Mouse (Mus musculus) myocyte (in vitro differentiated cells): Measurements from ENCODE around the gene Calhm3. TPM values are rescaled to one million over a fixed set of nuclear protein-coding genes. Genes with fewer than 3 reads are reported as not detected.

ENCODE experiments used
- H3K27me3 ChIP-seq: one replicate; pipeline ENCODE4 v1.6.1; 2011; ENCODE audit not compliant: control insufficient read depth, insufficient read depth, insufficient read length
- H3K36me3 ChIP-seq: one replicate; pipeline ENCODE4 v1.6.1; 2011; ENCODE audit not compliant: control insufficient read depth, insufficient read depth
- H3K4me2 ChIP-seq: one replicate; pipeline ENCODE4 v1.6.1; 2011; ENCODE audit warnings: low read depth, control low read depth
- H3K4me3 ChIP-seq: one replicate; pipeline ENCODE4 v1.5.1; 2011; ENCODE audit warnings: mild to moderate bottlenecking, control low read depth, moderate library complexity
- H3K79me2 ChIP-seq: one replicate; pipeline ENCODE4 v1.6.1; 2011; ENCODE audit not compliant: control insufficient read depth, insufficient read depth
- H3ac ChIP-seq: one replicate; pipeline ENCODE4 v1.6.1; 2011; ENCODE audit not compliant: control insufficient read depth, insufficient read length
- CEBPB ChIP-seq: IDR thresholded peaks from 2 replicates; pipeline ENCODE4 v1.6.1; 2011; ENCODE audit warnings: mild to moderate bottlenecking, moderate library complexity; ENCODE audit not compliant: poor library complexity, insufficient read depth, severe bottlenecking
- E2F4 ChIP-seq: IDR thresholded peaks from one replicate; pipeline ENCODE4 v1.6.1; 2011; ENCODE audit warnings: mild to moderate bottlenecking, control low read depth, moderate library complexity; ENCODE audit not compliant: insufficient read depth
- MAX ChIP-seq: IDR thresholded peaks from one replicate; pipeline ENCODE4 v1.6.1; 2011; ENCODE audit warnings: low read depth, mild to moderate bottlenecking, control low read depth
- MYOD1 ChIP-seq, 3 experiments: IDR thresholded peaks; one replicate each; pipeline ENCODE4 v1.6.1; 2011; ENCODE audit warnings: control low read depth in 2 of 3, low read depth in 2 of 3, mild to moderate bottlenecking in 2 of 3, moderate library complexity in 1 of 3; ENCODE audit not compliant: insufficient read length in 2 of 3, control insufficient read depth in 1 of 3
- MYOG ChIP-seq, 3 experiments: IDR thresholded peaks; one replicate each; pipeline ENCODE4 v1.6.1; 2011; ENCODE audit warnings: control low read depth in 2 of 3, low read depth in 2 of 3, mild to moderate bottlenecking in 2 of 3; ENCODE audit not compliant: insufficient read length in 2 of 3, control insufficient read depth in 1 of 3, insufficient read depth in 1 of 3
- POLR2A ChIP-seq: IDR thresholded peaks from one replicate; pipeline ENCODE4 v1.6.1; 2011; ENCODE audit warnings: low read depth, mild to moderate bottlenecking, control low read depth, moderate library complexity; ENCODE audit not compliant: insufficient read length
- POLR2AphosphoS2 ChIP-seq: IDR thresholded peaks from one replicate; pipeline ENCODE4 v1.6.1; 2011; ENCODE audit warnings: low read depth, control low read depth; ENCODE audit not compliant: insufficient read length
- REST ChIP-seq: IDR thresholded peaks from one replicate; pipeline ENCODE4 v1.6.1; 2011; ENCODE audit warnings: mild to moderate bottlenecking, control low read depth, moderate library complexity; ENCODE audit not compliant: insufficient read depth, insufficient read length
- SRF ChIP-seq: IDR thresholded peaks from one replicate; pipeline ENCODE4 v1.6.1; 2011; ENCODE audit warnings: low read depth; ENCODE audit not compliant: control insufficient read depth, insufficient read length
- TCF12 ChIP-seq: IDR thresholded peaks from one replicate; pipeline ENCODE4 v1.6.1; 2011; ENCODE audit warnings: mild to moderate bottlenecking, control low read depth; ENCODE audit not compliant: poor library complexity, insufficient read depth, severe bottlenecking
- TCF3 ChIP-seq: IDR thresholded peaks from one replicate; pipeline ENCODE4 v1.6.1; 2011; ENCODE audit warnings: low read depth, control low read depth; ENCODE audit not compliant: insufficient read length
- USF1 ChIP-seq: IDR thresholded peaks from one replicate; pipeline ENCODE4 v1.6.1; 2011; ENCODE audit warnings: low read depth, mild to moderate bottlenecking, control low read depth, moderate library complexity
- polyA plus RNA-seq: library from polyadenylated mRNA; unstranded; fragments of >200 nt; fragmentation: generic; extraction: Trizol; gene quantifications from one replicate; pipeline ENCODE4 v1.2.1, GENCODE M21; 2012; ENCODE audit warnings: missing spikeins

Gene Calhm3
- polyA plus RNA-seq, 1 experiment = not detected

DNA sequence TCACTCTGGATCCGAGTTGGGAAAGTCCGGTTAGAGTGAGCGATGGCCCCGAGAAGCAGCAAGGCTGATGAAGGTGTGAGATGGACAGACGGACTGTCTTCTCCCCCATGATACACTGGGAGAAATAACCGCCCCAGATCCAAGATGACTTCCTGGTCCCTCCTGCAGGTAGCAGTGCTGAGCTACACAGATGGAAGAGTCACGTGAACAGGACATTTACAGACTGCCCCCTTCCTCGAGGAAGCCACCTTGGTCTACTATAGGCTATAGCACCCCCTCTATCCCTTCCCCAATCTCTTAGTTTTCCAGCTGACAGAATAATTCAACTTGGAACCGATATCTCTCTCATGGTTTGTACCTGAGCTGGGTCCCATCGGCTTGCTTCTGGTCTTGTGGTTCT, 20.4 kb upstream of the Calhm3 start:
- Histone ChIP-seq H3K79me2 (peaks cover 3% of the 10 kb centered on the region), H3K4me2 (peak overlapping the region; percentile 81), H3K27me3 (no peaks in the 10 kb centered on the region), H3ac (peak overlapping the region; percentile 10), H3K36me3 (no peaks in the 10 kb centered on the region), H3K4me3 (peak overlapping the region; percentile 19)
- TF ChIP-seq CEBPB (no peak), USF1 (peak; percentile 85)

DNA sequence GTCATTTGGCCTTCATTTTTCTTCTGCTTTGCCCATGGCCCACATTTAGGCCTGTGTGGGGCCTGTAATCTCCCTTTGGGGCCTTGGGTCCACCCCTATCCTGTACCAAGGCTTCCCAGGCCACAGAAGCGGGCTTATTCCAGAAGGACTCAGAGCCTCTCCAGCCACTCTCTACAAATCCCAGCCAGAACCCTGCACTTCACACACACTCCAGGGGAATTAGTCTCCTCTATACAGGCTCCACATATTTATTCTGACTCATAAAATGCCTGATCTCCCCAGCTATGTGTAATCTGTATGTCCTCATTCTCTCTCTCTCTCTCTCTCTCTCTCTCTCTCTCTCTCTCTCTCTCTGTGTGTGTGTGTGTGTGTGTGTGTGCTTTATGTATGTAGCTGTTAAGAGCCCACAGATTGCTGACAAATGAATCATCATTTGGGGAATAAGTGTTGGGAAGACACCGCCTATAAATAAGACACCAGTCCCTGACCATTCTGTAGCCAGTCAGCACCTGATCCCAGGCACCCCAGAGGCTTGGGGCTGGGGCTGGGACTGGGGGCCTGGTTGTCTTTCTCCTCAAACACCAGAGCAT, 19.4 kb upstream of the Calhm3 start:
- Histone ChIP-seq H3K4me3 (no peak overlapping the region), H3K36me3 (no peaks in the 10 kb centered on the region), H3K4me2 (peak overlapping the region; percentile 81), H3K79me2 (peaks cover 3% of the 10 kb centered on the region), H3ac (no peak overlapping the region), H3K27me3 (no peaks in the 10 kb centered on the region)
- TF ChIP-seq MYOG (IDR thresholded peaks at IDR 0.05; ENCODE audit: control insufficient read depth in 1 of 3, insufficient read depth in 1 of 3, insufficient read length in 2 of 3, low read depth in 2 of 3) = no peak
- no peak for TF ChIP-seq CEBPB

DNA sequence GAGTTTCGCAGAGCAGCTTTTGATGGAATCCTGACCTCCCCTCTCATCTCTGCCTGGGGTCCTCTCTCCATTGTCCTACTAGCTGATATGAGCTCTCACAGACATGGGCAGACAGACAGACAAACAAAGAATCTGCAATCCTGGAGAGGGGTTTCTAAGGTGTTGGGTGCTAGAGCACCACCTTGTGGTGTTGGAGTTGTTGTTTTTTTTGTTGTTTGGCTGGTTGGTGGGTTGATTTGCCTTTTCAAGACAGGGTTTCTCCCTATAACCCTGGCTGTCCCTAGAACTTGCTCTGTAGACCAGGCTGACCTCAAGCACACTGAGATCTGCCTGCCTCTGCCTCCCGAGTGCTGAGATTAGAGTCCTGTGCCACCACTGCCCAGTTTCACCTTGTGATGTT, 17.9 kb upstream of the Calhm3 start:
- H3K36me3 ChIP-seq = no peaks in the 10 kb centered on the region
- H3K27me3 ChIP-seq = no peaks in the 10 kb centered on the region
- TF ChIP-seq POLR2AphosphoS2 (no peak), POLR2A (no peak), REST (no peak), MYOG (IDR thresholded peaks at IDR 0.05; ENCODE audit: control insufficient read depth in 1 of 3, insufficient read depth in 1 of 3, insufficient read length in 2 of 3, low read depth in 2 of 3) (no peak), CEBPB (no peak), MYOD1 (IDR thresholded peaks at IDR 0.05; ENCODE audit: control insufficient read depth in 1 of 3, insufficient read length in 2 of 3, low read depth in 2 of 3) (no peak), TCF3 (no peak), MAX (no peak), SRF (no peak), E2F4 (no peak)

DNA sequence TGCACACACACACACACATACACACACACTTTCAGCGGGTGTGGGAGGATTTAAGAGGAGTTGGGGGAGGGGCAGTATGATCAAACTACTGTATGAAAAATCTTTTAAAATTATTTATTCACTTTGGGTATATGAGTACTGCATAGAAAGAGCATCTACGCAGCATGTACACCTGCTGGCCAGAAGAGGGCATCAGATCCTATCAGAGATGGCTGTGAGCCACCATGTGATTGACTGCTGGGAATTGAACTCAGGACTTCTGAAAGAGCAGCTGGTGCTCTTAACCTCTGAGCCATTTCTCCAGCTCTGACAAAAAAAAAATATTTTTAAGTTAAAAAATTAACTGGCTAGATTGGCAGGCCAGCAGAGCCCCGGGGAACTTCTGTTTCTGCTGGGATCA, 17.0 kb upstream of the Calhm3 start:
- no peak overlapping the region for H3K4me3 ChIP-seq
- no peak overlapping the region for H3ac ChIP-seq
- H3K79me2 ChIP-seq = no peaks in the 10 kb centered on the region
- TF ChIP-seq USF1 = peak; percentile 70
- TF ChIP-seq MYOG (IDR thresholded peaks at IDR 0.05; ENCODE audit: control insufficient read depth in 1 of 3, insufficient read depth in 1 of 3, insufficient read length in 2 of 3, low read depth in 2 of 3) = no peak
- no peak for TF ChIP-seq CEBPB
- no peak for TF ChIP-seq E2F4
- H3K27me3 ChIP-seq = no peaks in the 10 kb centered on the region
- H3K4me2 ChIP-seq = no peak overlapping the region
- no peaks in the 10 kb centered on the region for H3K36me3 ChIP-seq

More for the DNA sequence above, 17.9 kb upstream of the Calhm3 start:
- Histone ChIP-seq H3ac (no peak overlapping the region), H3K4me3 (no peak overlapping the region), H3K4me2 (no peak overlapping the region), H3K79me2 (no peaks in the 10 kb centered on the region)

DNA sequence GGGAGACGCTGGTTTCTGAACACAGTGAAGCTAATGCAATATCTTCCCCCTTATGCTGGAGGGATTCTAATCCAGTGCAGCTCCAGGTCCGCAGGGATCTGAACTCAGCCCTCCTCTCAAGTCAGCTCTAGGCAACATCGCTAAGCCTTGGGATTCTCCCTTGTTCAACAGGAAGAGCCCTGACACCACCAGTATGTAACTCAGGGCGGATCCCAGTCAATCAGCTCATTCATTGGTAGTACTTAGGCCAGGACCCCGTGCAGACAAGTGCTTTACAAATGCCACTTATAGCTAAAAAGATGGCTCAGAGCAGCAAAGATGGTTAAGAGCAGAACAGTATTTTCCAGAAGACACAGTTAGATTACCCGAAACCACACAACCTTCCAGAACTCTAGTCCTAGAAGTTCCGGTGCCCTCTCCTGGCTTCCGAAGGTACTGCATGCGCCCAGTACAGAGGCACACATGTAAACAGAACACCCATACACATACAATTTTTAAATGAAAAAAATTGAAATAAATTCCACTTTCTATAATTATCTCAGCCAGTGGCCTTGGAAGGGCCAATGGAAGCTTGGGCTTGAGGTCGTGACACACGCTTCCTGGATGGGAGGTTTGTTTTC, 11.3 kb upstream of the Calhm3 start:
- Histone ChIP-seq H3K79me2 (no peaks in the 10 kb centered on the region), H3K27me3 (no peaks in the 10 kb centered on the region), H3ac (no peak overlapping the region), H3K36me3 (no peaks in the 10 kb centered on the region), H3K4me3 (no peak overlapping the region), H3K4me2 (peak overlapping the region; percentile 72)
- TF ChIP-seq USF1 (no peak), TCF3 (no peak), TCF12 (no peak), MYOD1 (IDR thresholded peaks at IDR 0.05; ENCODE audit: control insufficient read depth in 1 of 3, insufficient read length in 2 of 3, low read depth in 2 of 3) (no peak), MYOG (IDR thresholded peaks at IDR 0.05; ENCODE audit: control insufficient read depth in 1 of 3, insufficient read depth in 1 of 3, insufficient read length in 2 of 3, low read depth in 2 of 3) (no peak), E2F4 (no peak), MAX (no peak), POLR2AphosphoS2 (no peak), CEBPB (no peak), SRF (no peak), POLR2A (no peak), REST (no peak)
